Mouse (Mus musculus) lung, postnatal 14 days (tissue): ENCODE measurements around the gene Tspan4.
"Not testable (repeated sequence)": the region's sequence is repeated elsewhere in the genome, so short reads cannot be mapped to it uniquely, and the experiment has no call there.

Experiments
- DNase-seq: peaks from one replicate; pipeline ENCODE4 v3.0.0; 2021

The Tspan4 gene

DNA sequence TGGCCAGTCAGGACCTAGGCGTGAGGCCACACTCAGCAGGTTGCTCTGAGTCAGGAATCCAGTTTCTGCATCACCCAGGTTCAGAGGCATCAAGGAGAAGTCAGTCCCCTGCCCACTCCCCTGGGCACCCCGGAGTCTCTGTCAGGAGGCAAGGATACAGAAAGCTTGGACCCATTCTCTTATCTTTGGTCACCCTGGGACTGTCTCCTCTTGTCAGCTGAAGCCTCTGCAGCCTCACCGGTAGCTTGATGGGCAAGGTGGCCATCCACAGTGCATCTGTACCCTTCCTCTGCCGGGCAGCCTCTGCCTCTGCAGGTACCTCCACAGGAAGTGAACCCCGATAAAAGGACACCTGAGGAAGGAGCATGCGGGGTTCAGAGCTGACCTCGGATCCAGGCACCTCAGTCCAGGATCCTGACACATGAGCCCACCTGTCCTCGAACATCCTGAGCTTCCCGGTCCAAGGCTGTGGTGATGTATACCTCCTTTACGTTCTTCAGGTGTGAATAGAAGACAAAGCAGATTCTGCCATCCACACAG, 35.8 kb upstream of the Tspan4 start:
- no peak for DNase-seq

DNA sequence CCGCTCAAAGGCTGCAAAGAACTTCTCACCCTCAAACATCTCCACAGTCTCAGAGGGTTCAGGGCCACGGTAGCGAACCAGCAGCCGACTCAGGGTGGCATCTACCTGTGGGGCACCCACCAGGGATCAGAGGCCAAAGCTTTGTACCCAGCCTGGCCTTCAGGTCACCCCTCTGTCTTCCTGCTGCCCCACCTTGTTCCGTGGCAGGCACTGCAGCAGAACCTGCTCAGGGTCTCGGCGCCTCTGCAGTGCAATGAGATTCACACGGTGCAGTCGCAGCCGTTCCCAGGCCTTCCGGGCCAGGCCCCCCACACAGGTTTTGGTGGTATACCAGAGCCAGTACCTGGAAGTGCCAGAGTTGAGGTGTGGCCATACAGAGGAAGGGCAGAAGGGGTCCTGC, 35.2 kb upstream of the Tspan4 start:
- DNase-seq, result no peak

GRCm38 (mm10) chr7:141440613-141441012, 34.4 kb upstream of the Tspan4 start:
- DNase-seq, result peak; percentile 78

- no peak for DNase-seq
Measured at GRCm38 (mm10) chr7:141441460-141441859, 33.6 kb upstream of the Tspan4 start.

DNA sequence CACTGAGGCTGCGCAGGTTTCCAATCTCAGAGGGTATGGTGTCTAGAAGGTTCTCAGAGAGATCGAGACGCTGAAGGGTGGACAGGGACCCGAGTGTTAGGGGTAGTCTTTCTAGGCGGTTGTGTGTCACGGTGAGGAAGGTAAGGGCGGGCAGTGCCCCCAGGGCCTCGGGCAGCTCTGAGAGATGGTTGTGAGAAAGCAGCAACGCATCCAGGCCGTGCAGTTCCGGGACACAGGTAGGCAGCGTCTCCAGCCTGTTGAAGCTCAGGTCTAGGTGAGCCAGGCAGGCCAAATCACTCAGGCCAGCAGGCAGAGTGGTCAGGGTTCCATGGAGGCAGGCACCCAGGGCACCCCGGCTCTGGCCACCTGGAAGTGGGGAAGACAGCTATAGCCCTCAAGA, 32.8 kb upstream of the Tspan4 start:
- no peak for DNase-seq

DNA sequence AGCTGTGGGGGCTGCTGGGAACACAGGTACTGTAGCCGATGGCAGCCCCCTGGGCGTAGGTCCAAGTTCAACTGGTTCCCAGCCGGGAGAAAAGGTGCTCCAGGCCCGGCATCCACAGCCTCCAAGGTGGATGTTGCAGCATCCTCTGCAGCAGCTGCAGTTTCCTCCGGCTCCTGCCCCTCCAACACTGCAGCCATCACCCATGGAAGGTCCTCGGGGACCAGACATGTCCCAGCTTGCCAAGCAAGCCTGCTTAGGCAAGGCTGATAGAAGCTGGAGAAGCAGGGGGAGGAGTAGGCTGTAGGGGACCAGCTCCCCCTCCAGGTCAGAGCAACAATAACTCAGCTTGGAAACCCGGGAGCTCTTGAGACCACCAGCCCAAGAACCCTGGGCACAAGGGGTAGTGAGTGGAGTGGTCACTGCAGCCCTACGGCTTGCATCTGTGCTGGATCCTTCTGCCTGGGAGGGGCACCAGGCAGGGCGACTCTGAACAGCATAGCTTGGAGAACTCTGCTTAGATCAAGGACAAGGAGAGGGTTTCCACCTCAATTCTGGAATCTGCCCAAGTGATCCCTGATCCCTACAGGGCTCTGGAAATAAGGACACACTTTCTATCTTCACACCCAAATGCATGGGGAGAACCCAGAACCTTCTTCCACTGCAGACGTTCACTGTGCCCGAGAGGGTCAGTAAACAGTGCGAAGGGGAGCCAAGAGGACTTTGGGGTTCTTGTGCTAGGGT, 31.8 kb upstream of the Tspan4 start:
- DNase-seq, result no peak

DNA sequence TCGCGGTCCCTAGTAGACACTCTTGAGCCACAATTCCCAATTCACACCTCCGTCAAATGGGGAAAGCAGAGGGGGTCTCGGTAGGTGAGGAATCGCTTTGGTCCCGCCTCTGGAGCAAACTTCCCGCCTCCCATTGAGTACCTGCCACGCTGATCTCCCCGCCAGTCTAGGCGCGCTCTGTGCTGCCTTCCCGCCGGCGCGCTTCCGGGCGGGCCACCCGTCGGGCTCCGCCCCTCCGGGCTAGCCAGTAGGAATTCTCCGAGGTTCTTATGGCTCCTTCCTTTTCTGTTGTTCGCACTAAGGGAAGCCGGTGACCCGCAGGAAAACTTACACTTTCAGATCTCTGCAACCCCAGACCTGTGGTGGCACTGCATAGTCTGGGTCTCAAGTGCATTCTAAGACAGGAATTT, 31.2 kb upstream of the Tspan4 start, which contains the start of gene Pidd1:
TSS of gene Pidd1 (minus strand) at position 198 of the 410 bp plus-strand sequence.
- peak; percentile 69 for DNase-seq

DNA sequence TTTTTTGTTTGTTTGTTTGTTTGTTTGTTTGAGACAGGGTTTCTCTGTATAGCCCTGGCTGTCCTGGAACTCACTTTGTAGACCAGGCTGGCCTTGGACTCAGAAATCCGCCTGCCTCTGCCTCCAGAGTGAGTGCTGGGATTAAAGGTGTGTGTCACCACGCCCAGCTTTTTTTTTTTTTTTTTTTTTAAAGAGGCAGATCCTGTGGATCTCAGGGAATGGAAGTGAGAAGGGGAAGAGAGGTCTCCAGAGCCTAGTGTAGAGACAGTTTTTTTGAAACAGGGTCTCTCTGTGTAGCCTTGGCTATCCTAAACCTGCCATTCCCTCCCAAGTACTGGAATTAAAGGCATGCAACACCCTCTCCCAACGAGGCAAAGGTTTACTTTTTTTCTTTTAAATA, 28.7 kb upstream of the Tspan4 start:
- DNase-seq, result not testable (repeated sequence)

DNA sequence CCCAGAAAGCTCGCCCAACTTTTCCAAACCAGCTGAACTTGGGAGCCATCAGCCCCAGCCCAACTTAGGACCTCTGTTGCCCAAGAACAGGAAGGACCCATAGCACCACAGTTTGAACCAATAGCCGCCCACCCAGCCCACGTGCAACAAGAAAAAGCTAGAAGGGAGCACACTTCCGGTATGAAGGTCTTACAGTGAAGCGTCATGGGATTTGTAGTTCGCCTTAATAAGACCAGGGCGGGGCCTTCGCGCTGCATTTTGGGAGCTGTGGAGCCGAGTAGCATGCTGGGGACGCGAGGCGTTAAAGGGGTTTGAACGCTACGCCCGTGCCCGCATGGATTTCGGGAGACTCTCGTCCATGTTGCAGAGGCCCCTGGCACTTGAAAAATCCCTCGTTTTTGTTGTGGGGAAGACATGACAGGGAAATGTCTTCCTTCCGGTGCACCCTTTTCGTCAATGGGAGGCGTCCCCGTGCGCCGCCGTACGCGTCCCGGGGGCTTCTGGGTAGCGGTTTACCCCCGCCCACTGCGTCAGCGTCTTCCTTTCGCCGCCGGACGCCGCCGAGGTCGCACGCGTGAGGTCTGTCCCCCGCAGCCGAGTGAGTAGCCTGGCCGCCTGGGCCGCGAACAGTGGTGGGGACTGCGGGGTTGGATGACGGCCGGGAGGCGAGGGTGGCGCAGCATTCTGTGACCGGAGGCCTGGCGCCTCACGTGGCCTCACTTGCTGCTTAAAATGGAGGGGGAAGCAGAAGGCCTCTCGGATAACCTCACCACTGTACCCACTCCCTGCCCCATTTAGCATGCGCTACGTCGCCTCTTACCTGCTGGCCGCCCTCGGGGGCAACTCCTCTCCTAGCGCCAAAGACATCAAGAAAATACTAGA, 27.7 kb upstream of the Tspan4 start, which contains the start of gene Rplp2:
TSS of gene Rplp2 (plus strand) at position 261 of the 882 bp plus-strand sequence.
- DNase-seq, result peak; percentile 92

DNA sequence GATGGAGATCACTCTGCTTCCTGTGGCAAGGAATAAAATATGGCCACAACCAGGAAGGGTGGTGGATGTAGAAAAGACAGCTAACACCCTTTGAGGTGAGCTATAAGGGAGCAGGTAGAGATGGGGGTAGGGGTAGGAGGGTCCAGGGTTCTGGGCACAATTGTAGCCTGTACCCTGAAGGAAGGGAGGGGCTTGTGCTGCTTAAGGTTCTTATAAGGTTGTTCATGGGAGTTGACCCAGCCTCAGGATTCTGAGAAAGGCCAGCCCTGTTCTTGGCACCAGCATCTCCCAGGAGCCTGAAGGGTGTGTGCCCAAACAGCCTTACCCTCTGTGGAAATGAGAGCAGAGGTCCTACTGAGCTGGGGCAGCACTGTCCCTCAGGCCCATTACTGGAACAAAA, 23.1 kb upstream of the Tspan4 start:
- DNase-seq, result no peak

DNA sequence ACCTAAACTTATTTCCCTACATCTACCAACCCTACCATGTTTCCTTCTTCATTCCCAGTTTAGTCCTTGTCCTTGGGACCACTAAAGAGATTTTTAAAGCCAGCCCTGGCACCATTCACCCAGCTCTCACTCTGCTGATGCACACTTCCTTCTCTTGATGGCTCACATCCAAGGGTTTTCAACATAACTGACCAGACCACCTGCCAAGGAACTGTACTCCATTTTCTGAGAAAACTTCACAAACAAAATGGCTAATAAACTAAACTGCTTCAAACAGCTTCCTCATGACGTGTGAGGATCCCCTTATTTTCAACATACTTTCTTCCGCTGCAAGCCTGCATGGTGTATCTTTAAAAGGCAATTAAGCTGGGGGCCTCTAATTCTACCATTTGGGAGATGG, 21.4 kb upstream of the Tspan4 start:
- no peak for DNase-seq

DNA sequence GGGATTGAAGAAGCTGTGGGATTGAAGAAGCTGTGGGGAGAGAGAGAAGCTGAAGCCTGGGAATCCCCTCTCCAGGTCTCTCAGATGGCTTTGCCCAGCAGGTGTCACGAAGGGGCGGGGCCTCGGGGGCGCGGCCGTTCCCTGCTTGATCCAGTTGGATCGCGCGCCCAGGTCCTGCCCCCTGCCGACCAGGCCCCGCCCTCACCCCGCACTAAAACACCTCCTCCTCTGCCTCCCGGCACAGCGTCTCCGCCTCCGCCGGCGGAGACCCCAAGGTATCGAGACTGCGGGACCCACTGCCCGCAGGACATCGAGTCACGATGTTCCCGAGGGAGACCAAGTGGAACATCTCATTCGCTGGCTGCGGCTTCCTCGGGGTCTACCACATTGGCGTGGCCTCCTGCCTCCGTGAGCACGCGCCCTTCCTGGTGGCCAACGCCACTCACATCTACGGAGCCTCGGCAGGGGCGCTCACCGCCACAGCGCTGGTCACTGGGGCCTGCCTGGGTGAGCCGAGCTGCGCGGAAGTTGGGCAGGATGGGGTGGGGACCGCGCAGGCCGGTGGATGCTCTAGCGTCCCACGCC, 20.0 kb upstream of the Tspan4 start, which contains the start of gene Pnpla2:
TSS of gene Pnpla2 (plus strand) at position 232 of the 585 bp plus-strand sequence.
- peak; percentile 98 for DNase-seq

DNA sequence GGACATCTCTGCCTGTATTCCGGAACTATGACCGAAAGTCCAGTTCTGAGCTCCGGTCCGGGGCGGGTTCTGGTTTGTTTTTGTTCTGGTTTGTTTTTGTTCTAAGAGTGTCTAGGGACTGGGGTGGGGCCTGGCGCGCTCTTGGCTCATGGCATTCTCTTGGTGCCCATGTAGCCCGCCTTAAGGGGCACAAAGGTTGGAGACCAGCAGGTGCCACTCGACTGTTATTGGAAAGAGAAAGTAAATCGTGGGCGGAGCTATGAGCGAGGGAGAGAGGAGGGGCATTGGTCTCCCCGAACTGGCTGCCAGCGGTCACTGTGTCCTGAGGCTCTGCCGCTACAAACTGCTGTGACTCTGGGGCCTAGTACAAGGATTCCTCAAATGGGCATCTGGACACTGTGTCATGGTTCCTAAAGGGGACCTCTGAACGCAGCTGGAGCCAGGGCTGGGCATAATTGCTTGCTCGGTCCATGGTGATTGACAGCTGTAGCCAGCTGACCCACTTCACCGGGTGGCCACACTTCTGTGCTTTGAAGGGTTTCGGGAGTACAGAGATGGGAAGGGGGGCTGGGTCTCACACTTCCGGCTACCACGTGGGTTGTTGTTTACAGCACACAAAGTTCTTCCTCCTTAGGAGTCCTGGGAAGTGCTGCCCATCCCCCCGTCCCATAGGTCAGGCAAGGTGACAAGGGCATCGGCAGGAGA, 19.3 kb upstream of the Tspan4 start:
- peak; percentile 83 for DNase-seq

DNA sequence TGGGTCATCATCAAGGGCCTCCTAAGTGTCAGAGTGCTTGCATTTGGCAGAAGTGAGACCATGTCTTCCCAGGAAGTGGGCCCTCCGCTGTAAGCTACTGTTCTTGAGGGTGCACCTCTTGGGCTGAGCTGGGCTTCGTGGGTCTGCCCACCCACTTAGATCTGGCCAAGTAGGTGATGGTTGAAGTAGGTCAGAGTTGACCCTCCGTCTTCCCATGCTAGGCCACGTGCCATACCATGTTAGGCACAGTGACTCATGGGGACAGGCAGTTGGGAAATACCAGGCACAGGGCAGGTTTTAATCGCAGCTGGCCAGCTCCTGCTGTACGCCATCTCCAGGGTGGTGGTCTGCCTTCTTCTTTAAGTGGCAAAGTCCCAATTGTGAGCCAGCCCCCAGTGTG, 18.3 kb upstream of the Tspan4 start:
- no peak for DNase-seq

GRCm38 (mm10) chr7:141457236-141457635, 17.8 kb upstream of the Tspan4 start:
- no peak for DNase-seq

DNA sequence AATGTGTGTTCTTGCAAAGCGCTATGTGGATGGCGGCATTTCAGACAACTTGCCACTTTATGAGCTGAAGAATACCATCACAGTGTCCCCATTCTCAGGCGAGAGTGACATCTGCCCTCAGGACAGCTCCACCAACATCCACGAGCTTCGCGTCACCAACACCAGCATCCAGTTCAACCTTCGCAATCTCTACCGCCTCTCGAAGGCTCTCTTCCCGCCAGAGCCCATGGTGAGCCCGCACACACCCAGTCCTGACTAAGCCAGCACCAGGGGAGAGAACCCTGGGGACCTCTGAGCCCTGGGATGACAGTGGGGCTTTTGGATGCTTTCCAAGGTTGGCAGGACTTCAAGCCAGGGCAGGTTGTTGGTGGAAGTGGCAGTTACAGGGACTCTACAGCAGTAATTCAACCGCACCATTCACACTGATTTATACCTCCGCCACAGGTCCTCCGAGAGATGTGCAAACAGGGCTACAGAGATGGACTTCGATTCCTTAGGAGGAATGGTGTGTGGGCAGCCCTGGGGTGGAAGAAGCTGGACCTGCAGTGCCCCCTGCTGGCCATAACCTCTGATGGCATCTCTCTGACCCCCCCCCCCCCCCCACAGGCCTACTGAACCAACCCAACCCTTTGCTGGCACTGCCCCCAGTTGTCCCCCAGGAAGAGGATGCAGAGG, 16.9 kb upstream of the Tspan4 start:
- DNase-seq, result peak; percentile 73

DNA sequence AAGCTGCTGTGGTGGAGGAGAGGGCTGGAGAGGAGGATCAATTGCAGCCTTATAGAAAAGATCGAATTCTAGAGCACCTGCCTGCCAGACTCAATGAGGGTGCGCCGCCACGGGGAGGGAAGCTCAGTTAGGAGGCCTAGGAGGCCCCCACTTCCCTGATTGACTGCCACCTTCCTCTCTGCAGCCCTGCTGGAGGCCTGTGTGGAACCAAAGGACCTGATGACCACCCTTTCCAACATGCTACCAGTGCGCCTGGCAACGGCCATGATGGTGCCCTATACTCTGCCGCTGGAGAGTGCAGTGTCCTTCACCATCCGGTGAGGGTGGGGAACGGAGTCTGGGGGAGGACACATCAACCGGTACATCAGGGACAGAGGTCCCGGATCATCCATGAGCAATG, 16.4 kb upstream of the Tspan4 start:
- DNase-seq, result no peak

- DNase-seq, result no peak
Measured at GRCm38 (mm10) chr7:141459301-141459711, 15.7 kb upstream of the Tspan4 start.

DNA sequence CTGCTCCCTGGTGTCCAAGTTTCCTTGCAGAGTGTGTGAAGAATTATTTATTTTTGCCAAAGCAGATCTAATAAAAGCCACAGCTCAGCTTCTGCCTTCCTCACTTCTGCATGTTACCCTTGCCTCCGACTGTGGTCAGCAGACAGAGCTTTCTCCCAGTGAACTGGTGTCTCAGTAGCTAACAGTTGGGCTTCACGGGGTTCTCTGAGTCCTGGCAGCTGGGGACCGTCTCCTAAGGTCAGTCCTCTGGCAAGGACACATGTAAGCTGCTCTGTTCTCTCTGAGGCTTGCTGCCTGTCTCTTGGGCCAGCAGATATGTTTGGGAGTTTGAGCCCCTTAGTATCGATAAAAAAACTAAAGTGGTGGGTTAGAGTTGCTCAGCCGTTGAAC, 15.0 kb upstream of the Tspan4 start:
- DNase-seq, result no peak

DNA sequence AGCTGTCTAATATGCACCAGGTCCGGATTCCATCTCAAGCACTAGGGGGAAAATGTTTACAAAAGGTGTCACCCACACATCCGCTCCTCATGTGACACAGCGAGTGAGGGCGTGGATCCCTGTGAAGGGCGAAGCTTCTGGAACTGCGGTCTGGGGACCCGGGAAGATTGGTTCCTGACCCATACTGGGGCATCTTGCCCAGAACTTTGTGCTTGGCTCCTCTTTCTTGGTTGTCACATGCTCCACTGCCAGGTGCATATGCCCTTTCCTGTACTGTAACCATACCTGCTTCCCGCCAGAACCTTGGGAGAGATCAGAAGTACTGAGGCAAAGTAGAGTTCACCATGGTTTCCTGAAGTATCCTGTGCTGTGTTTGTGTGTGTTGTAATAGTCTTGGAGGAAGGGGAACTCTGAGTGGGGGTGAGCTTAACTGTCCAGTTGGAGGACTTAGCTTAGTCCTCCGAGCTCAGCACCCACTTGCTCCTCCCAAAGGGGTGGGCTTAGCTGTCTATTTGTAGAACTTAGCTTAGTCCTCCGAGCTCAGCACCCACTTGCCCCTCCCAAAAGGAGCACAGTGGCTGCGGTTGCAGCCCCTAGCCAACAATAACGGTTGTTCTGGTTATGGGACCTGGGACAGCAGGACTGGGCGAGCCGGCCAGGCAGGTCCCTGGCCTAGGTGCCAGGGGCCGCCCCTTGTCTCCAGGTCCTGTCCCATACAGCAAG, 14.5 kb upstream of the Tspan4 start, which contains the start of gene Cracr2b:
TSS of gene Cracr2b (plus strand) at position 704 of the 723 bp plus-strand sequence.
- DNase-seq, result no peak
